Comparison of ENCODE assay signal across 10 mouse cellular contexts in the genomic region with DNA sequence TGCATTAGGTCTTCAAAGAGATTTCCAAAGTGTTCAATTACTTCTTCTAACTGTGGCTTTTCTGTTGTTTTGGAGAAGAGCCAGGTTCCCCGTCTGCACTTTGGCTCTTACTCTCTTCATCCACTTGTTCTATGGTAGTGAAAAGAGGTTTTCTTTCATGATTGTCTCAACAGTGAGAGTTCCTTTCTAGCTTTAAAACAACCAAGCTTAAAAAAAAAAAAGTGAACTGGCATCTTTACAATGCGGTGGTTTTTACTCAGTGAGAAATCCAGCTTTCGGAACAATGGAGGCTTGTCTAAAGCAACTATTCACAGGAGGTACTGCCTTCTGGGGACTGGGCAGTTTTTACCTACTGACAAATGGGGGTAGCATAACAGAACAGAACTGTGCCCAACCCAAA. TPM values are rescaled to one million over a fixed set of nuclear protein-coding genes. Genes with fewer than 3 reads are reported as not detected.
DNase-seq lines count a peak whose midpoint lies in the region; ATAC-seq and TF ChIP-seq lines count a peak whose summit lies in the region.
"Had no signal": no experiment of that assay in that cellular context is flagged by ENCODE, and none has a peak within 500 bp of the region (broad histone marks: within the 10 kb centered on the region; RNA-seq: fewer than 3 reads in every experiment).

No protein-coding gene starts in this region.

- no peaks in the 10 kb centered on the region for H3K36me3 ChIP-seq in forebrain, embryonic 15.5 days
- H3K36me3 ChIP-seq in myocyte (ENCODE audit: control insufficient read depth, insufficient read depth) = no peaks in the 10 kb centered on the region
- H3K36me3 ChIP-seq: liver, embryonic 12.5 days had no signal

- no peaks in the 10 kb centered on the region for H3K9me3 ChIP-seq in forebrain, embryonic 15.5 days
- H3K9me3 ChIP-seq: liver, embryonic 12.5 days had no signal

- 6% methylated on average over 3 of the region's 3 CpGs for WGBS in forebrain, embryonic 15.5 days

- H3K9ac ChIP-seq in forebrain, embryonic 15.5 days (replicated peaks) = no peak overlapping the region
- H3K9ac ChIP-seq: liver, embryonic 12.5 days had no signal

- no peak overlapping the region for H3K27ac ChIP-seq in forebrain, embryonic 15.5 days (replicated peaks)
- H3K27ac ChIP-seq: heart, adult 2 months; liver, embryonic 12.5 days had no signal

- ATAC-seq in forebrain, embryonic 15.5 days (replicated peaks) = peak; percentile 78
- ATAC-seq: liver, embryonic 12.5 days had no signal

- DNase-seq in layer of hippocampus, adult 9-11 months = peak; percentile 28
- no peak for DNase-seq in layer of hippocampus, postnatal 36 days
- peak; percentile 36 for DNase-seq in cerebellum, adult 8-10 months
- DNase-seq in ovary, postnatal 36 days (ENCODE audit: low spot score) = no peak
- no peak for DNase-seq in heart, adult 11 months
- DNase-seq: heart, adult 2 months; thymus, adult 18-20 months had no signal

- H3K79me2 ChIP-seq in myocyte (ENCODE audit: control insufficient read depth, insufficient read depth) = no peaks in the 10 kb centered on the region

- no peak overlapping the region for H3K4me2 ChIP-seq in forebrain, embryonic 15.5 days (replicated peaks)
- H3K4me2 ChIP-seq in myocyte (ENCODE audit: low read depth) = peak overlapping the region; percentile 45
- H3K4me2 ChIP-seq: liver, embryonic 12.5 days had no signal

- H3K4me1 ChIP-seq in forebrain, embryonic 15.5 days = 0 out of 2 replicates have a peak, but pooled peaks cover 9% of the 10 kb centered on the region
- H3K4me1 ChIP-seq: liver, embryonic 12.5 days had no signal

- TF ChIP-seq POLR2A in myocyte (IDR thresholded peaks at IDR 0.05; ENCODE audit: insufficient read length, low read depth) = no peak

- no peak overlapping the region for H3K4me3 ChIP-seq in forebrain, embryonic 15.5 days
- H3K4me3 ChIP-seq in myocyte = no peak overlapping the region
- H3K4me3 ChIP-seq: heart, adult 2 months; liver, embryonic 12.5 days had no signal

- no peaks in the 10 kb centered on the region for H3K27me3 ChIP-seq in forebrain, embryonic 15.5 days
- no peaks in the 10 kb centered on the region for H3K27me3 ChIP-seq in myocyte (ENCODE audit: control insufficient read depth, insufficient read depth, insufficient read length)
- H3K27me3 ChIP-seq: liver, embryonic 12.5 days had no signal

- no peak overlapping the region for H3ac ChIP-seq in myocyte (ENCODE audit: control insufficient read depth, insufficient read length)

TF ChIP-seq in myocyte, 11 proteins besides CTCF, POLR2A, EP300 and RAD21:
- TF ChIP-seq TCF12 (IDR thresholded peaks at IDR 0.05; ENCODE audit: insufficient read depth, poor library complexity, severe bottlenecking) (no peak), POLR2AphosphoS2 (IDR thresholded peaks at IDR 0.05; ENCODE audit: insufficient read length, low read depth) (no peak), SRF (IDR thresholded peaks at IDR 0.05; ENCODE audit: control insufficient read depth, insufficient read length, low read depth) (no peak), MYOD1 (IDR thresholded peaks at IDR 0.05; ENCODE audit: control insufficient read depth in 1 of 3, insufficient read length in 2 of 3, low read depth in 2 of 3) (no peak), REST (IDR thresholded peaks at IDR 0.05; ENCODE audit: insufficient read depth, insufficient read length) (no peak), TCF3 (IDR thresholded peaks at IDR 0.05; ENCODE audit: insufficient read length, low read depth) (no peak), MYOG (IDR thresholded peaks at IDR 0.05; ENCODE audit: control insufficient read depth in 1 of 3, insufficient read depth in 1 of 3, insufficient read length in 2 of 3, low read depth in 2 of 3) (no peak), MAX (IDR thresholded peaks at IDR 0.05; ENCODE audit: low read depth) (no peak), USF1 (IDR thresholded peaks at IDR 0.05; ENCODE audit: low read depth) (no peak), CEBPB (IDR thresholded peaks at IDR 0.05; ENCODE audit: insufficient read depth, poor library complexity, severe bottlenecking) (no peak), E2F4 (IDR thresholded peaks at IDR 0.05; ENCODE audit: insufficient read depth) (no peak)

RNA-seq across cellular contexts. Expression of gene Fut9, which starts 31.4 kb away (rescaled TPM):
- total RNA-seq in layer of hippocampus, postnatal 36 days (2021) = 10 to 100 TPM; 51.1 to 52.5 TPM
- 14.4 and 15.7 TPM in 2 replicates for polyA plus RNA-seq in forebrain, embryonic 15.5 days (2015; fragmentation: Nextera tagmentation; extraction: Ambion mirVana)
- 0.18 TPM for polyA plus RNA-seq in myocyte (2012; fragmentation: generic; extraction: Trizol)
- total RNA-seq: heart, adult 2 months had no signal
- polyA plus RNA-seq: liver, embryonic 12.5 days had no signal

Comparison
In these comparisons a context has a peak if more than half of its experiments do, and no peak if none do; other contexts are left out.
1. DNase-seq: peak in layer of hippocampus, adult 9-11 months (single experiment) and cerebellum, adult 8-10 months (single experiment); none in layer of hippocampus, postnatal 36 days (0 of 2), ovary, postnatal 36 days (single experiment) and heart, adult 11 months (single experiment).
2. RNA of gene Fut9, which starts 31.4 kb away (polyA plus RNA-seq): 14.4 to 15.7 TPM in forebrain, embryonic 15.5 days; 0.18 TPM in myocyte (single experiment); every median in the first group is over 10 times any median in the second.